Mouse (Mus musculus): Measurements from ENCODE around the gene Hebp2.
"Not testable (repeated sequence)": the region's sequence is repeated elsewhere in the genome, so short reads cannot be mapped to it uniquely, and the experiment has no call there.

The Hebp2 gene

GRCm38 (mm10) chr10:18545813-18546235, at the start of gene Hebp2:
TSS of gene Hebp2 (minus strand) at chr10:18546076.
- no peak for DNase-seq (ENCODE audit: low spot score in 2 of 2)

GRCm38 (mm10) chr10:18589455-18589854, 43.6 kb upstream of the Hebp2 start:
- DNase-seq (ENCODE audit: low spot score in 2 of 2): no peak

- DNase-seq (ENCODE audit: low spot score in 2 of 2): no peak
Observed at GRCm38 (mm10) chr10:18584188-18584587, 38.3 kb upstream of the Hebp2 start.

- DNase-seq (ENCODE audit: low spot score in 2 of 2): no peak
Observed at GRCm38 (mm10) chr10:18572581-18572980, 26.7 kb upstream of the Hebp2 start.

GRCm38 (mm10) chr10:18562940-18563339, 17.1 kb upstream of the Hebp2 start:
- DNase-seq (ENCODE audit: low spot score in 2 of 2): no peak

GRCm38 (mm10) chr10:18561445-18561844, 15.6 kb upstream of the Hebp2 start:
- DNase-seq (ENCODE audit: low spot score in 2 of 2): no peak

GRCm38 (mm10) chr10:18559076-18559475, 13.2 kb upstream of the Hebp2 start:
- not testable (repeated sequence) for DNase-seq (ENCODE audit: low spot score in 2 of 2)

- no peak for DNase-seq (ENCODE audit: low spot score in 2 of 2)
Observed at GRCm38 (mm10) chr10:18549321-18550216, 3.7 kb upstream of the Hebp2 start.

- no peak for DNase-seq (ENCODE audit: low spot score in 2 of 2)
Observed at GRCm38 (mm10) chr10:18547381-18547780, 1.5 kb upstream of the Hebp2 start.

- no peak for DNase-seq (ENCODE audit: low spot score in 2 of 2)
Observed at GRCm38 (mm10) chr10:18545309-18545708, 567 bp downstream of the Hebp2 start.

- DNase-seq (ENCODE audit: low spot score in 2 of 2): no peak
Observed at GRCm38 (mm10) chr10:18536889-18537288, 9.0 kb downstream of the Hebp2 start.

- no peak for DNase-seq (ENCODE audit: low spot score in 2 of 2)
Observed at GRCm38 (mm10) chr10:18532293-18532692, 13.6 kb downstream of the Hebp2 start.

GRCm38 (mm10) chr10:18530161-18530560, 15.7 kb downstream of the Hebp2 start:
- DNase-seq (ENCODE audit: low spot score in 2 of 2): no peak

- DNase-seq (ENCODE audit: low spot score in 2 of 2): no peak
Observed at GRCm38 (mm10) chr10:18529177-18529576, 16.7 kb downstream of the Hebp2 start.

GRCm38 (mm10) chr10:18528475-18528874, 17.4 kb downstream of the Hebp2 start:
- DNase-seq (ENCODE audit: low spot score in 2 of 2): no peak

- no peak for DNase-seq (ENCODE audit: low spot score in 2 of 2)
Observed at GRCm38 (mm10) chr10:18527766-18528165, 18.1 kb downstream of the Hebp2 start.

GRCm38 (mm10) chr10:18526851-18527675, 18.8 kb downstream of the Hebp2 start:
- no peak for DNase-seq (ENCODE audit: low spot score in 2 of 2)

GRCm38 (mm10) chr10:18526184-18526850, 19.6 kb downstream of the Hebp2 start:
- DNase-seq (ENCODE audit: low spot score in 2 of 2): no peak

- DNase-seq (ENCODE audit: low spot score in 2 of 2): no peak
Observed at GRCm38 (mm10) chr10:18525726-18526125, 20.1 kb downstream of the Hebp2 start.

- DNase-seq (ENCODE audit: low spot score in 2 of 2): no peak
Observed at GRCm38 (mm10) chr10:18525311-18525710, 20.6 kb downstream of the Hebp2 start.

- no peak for DNase-seq (ENCODE audit: low spot score in 2 of 2)
Observed at GRCm38 (mm10) chr10:18522556-18522955, 23.3 kb downstream of the Hebp2 start.

- DNase-seq (ENCODE audit: low spot score in 2 of 2): no peak
Observed at GRCm38 (mm10) chr10:18511496-18511895, 34.4 kb downstream of the Hebp2 start.
